Mouse (Mus musculus): ENCODE measurements around the gene Myzap. TPM values are rescaled to one million over a fixed set of nuclear protein-coding genes. Genes with fewer than 3 reads are reported as not detected.
"Not testable (repeated sequence)": the region's sequence is repeated elsewhere in the genome, so short reads cannot be mapped to it uniquely, and the experiment has no call there.

Myzap gene
- total RNA-seq, 4 experiments from 2014 or later = 1.4 to 2.0 (median 1.4) TPM

DNA sequence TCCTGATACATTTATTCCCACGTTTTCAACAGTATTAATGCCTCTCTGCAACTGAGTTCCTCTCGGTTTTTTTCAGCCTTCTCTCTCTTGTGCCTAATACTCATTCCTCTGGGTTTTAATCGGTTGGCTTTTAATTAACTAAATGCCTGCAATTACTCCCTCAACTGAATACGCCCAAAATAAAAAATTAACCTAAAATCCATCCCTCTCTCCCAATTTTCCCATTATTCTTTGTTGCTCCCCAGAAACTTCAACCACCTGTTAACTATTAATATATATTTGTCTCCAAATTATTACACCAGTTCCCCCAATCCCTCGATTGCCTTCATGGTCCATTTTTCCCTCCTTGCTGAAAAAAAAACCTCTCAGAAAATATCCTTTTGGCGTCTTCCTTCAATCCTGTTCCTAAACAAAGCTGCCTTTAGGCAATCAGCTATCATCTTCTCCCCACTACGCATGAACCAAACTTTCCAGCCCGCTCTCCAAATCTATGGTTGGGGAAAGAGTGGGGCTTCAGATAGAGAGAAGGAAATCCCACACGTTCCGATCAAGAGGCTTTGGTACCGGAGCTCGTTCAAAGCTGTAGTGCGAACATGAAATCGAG is 107.2 kb downstream of the Myzap start:
- DNase-seq (ENCODE audit: low spot score in 2 of 2) = no peak

DNA sequence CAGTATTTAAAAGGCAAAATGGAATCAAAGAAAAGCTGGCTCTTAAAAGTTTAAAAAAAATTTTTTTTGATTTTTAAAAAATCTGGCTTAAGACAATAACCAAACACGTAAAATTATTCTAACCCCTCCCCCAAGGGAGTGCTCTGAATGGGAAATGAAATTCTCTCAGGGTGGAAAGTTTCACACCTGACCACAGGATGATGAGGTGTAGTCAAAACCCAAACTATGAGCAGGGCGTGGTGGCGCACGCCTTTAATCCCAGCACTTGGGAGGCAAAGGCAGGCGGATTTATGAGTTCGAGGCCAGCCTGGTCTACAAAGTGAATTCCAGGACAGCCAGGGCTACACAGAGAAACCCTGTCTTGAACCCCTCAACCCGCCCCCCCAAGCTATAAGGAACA is 108.3 kb downstream of the Myzap start:
- not testable (repeated sequence) for DNase-seq (ENCODE audit: low spot score in 2 of 2)

DNA sequence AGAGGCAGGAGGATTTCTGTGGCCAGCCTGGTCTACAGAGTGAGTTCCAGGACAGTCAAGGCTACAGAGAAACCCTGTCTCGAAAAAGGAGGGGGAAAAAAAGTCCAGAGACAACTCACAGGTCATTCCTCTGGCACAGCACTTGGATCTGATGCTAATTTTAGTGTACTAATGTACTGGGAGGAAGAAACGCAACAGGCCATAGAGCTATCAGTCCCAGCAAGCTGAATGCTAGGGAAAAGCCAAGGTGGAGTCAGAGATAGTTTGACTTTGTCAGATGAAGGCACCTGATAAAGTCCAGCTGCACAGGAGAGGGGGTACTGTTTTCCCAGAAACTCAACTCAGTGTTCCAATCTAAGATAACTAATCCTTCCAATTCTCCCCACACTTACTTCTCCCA is 111.9 kb downstream of the Myzap start:
- DNase-seq (ENCODE audit: low spot score in 2 of 2) = no peak

DNA sequence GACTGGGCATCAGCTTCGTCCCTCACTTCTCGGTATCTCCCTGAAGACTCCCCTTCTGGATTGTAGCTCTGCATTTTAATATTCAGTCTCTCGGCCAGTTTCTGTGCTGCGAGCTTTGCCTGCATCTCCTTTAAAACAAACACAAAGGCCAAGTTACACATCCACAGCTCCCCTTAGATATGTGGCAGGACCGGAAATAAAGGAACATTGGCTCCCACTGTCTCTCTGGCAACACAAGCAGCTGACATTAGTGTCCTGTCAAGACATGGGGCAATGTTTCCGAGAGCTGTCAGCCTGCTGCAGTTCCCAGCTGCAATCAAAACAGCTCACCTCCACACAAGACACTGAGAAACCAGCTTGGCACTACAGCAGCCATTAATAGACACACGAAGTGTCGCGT is 112.7 kb downstream of the Myzap start:
- no peak for DNase-seq (ENCODE audit: low spot score in 2 of 2)

DNA sequence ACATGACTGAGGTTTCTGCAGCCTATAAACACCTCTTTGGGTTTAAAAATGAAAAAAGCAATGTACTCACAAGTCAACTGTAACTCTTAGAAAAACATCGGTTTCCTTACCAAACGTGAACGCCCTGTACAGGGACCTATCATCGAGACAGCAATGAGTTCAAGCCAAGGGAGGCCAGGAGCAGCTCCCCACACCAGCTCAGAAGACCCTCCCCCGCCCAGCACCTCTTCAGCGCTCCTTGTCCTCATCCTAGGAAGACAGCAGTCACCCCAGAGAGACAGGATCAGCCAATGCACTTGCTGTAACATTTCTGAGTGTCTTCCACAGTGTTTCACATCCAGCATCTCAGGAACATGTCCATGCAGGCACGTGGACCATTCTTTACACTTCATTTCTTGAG is 113.6 kb downstream of the Myzap start:
- DNase-seq (ENCODE audit: low spot score in 2 of 2) = no peak

DNA sequence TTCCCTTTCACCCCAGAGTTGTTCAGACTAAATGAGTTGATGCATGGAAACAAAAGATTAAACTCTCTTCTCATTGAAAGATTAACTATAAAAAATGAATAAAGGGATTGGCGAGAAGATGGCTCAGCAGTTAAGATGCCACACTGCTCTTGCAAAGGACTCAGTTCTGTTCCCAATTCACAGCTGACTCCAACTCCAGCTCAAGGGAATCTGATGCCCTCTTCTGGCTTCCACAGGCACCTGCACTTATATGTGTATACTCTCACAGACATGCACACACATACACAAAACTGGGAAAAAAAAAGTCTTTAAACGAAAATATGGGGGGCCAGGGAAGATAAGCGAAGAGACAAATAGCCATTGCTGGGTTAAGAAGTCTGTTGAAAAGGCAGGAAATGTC is 115.6 kb downstream of the Myzap start:
- DNase-seq (ENCODE audit: low spot score in 2 of 2) = no peak

DNA sequence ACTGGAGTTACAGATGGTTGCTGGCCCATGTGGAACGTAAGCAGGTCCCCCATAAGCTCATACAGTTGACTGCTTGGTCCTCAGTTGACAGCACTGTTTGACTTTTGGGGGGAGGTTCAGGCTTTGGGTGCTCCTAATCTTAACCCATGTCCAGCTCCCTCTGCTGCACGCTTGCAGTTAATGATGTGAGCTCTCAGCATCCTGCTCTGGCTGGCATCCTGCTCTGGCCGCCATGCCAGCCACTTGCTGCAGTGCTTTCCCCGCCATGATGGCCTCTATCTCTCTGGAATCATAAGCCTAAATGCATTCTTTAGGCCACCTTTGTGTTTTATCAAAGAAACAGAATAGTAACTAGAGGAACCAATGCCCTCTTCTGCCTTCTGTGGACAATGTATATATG is 116.6 kb downstream of the Myzap start:
- no peak for DNase-seq (ENCODE audit: low spot score in 2 of 2)

DNA sequence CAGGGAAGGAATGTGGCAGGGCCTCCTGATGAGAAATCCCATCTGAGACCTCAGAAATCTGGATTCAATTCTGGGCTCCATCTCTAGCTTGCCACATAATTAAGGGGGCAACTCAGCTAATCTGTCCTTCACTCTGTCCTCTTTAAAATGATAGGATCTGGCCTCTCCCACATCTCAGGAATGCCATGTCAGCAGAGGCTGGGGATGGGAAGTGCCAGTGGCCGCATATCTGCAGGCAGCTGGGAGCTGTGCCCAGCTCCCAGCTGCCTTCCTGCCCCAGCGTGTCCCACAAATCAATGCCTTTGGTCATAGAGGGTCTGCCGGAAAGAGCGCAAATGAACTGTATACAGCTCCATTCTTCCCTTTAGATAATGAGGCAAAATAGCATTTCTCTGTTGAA is 124.7 kb downstream of the Myzap start:
- no peak for DNase-seq (ENCODE audit: low spot score in 2 of 2)

DNA sequence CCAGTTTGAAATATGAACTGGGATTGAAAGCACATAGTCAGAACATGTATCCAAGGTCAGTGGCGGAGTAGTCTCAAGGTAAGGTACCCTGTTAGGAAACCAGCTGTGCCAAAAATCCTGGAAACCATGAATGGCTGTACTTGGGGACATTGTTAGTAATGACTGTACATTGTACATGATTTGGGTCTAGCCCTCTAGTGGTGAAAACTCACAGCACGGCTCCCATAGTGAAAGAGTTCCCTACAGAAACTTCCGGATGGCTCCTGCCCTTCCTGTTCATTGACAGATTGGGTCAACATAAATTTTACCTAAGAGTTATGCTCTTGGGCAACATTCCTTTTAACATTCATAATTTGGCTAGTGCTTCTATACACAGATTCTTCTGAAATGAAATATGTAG is 126.0 kb downstream of the Myzap start:
- no peak for DNase-seq (ENCODE audit: low spot score in 2 of 2)

DNA sequence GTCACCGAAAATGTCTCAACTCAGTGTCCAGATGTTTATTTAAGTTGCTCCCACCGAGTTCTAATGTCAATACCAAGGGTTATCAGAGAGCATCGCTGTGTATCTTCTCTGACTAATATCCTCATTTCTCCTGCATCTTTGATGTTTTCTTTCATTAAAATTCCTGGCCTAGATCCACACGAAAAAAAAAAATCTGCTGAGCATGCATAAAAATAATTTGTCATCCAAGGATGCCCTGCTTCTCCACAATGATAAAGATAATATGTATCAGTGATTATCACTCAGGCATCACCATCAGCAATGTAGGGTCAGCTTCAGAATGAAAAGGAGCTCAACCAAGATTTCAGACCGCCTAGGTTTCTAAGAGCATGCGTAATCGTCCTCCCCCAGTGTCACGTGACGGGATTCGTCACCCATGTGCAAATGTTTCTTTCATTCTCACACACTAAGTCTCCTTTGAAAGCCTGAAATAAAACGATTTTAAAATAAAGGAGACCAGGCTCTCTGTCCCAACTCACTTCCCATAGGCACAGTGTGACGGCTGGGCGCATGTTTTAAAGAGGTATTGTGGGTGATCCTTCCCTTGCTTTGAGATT is 129.0 kb downstream of the Myzap start:
- DNase-seq (ENCODE audit: low spot score in 2 of 2) = no peak

DNA sequence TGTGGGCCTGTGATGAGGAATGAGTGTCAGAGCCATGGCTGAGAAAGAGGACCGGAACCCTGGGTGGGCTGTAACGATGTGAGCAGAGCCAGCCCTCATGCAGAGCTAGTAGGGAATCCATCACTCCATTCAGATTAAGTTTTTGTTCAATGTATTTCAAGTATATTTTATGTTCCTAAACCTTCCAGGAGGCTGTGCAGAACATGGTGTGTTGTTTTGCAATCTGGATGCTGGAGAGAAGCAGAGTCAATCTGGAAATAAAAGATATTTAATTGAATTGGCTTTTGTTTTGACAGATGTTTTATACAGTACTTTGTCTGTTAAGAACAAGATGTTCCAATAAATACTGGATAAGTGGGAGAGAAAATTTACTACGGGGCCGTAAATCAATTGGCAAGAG is 135.4 kb downstream of the Myzap start:
- DNase-seq (ENCODE audit: low spot score in 2 of 2) = no peak

Other genes with a start within 250 kb of the Myzap start
- gene Polr2m, start 106.4 kb downstream of the Myzap start, total RNA-seq (2022) = 100 to 1,000 TPM; 182 to 212 (median 198) TPM
- gene Cgnl1, start 179.2 kb upstream of the Myzap start, total RNA-seq (2022) = 10 to 100 TPM in 2 of 4 experiments, 1 to 10 TPM in 2; 9.1 to 12.3 (median 9.9) TPM